8 mouse cellular contexts compared by ENCODE assay signal in the genomic region with DNA sequence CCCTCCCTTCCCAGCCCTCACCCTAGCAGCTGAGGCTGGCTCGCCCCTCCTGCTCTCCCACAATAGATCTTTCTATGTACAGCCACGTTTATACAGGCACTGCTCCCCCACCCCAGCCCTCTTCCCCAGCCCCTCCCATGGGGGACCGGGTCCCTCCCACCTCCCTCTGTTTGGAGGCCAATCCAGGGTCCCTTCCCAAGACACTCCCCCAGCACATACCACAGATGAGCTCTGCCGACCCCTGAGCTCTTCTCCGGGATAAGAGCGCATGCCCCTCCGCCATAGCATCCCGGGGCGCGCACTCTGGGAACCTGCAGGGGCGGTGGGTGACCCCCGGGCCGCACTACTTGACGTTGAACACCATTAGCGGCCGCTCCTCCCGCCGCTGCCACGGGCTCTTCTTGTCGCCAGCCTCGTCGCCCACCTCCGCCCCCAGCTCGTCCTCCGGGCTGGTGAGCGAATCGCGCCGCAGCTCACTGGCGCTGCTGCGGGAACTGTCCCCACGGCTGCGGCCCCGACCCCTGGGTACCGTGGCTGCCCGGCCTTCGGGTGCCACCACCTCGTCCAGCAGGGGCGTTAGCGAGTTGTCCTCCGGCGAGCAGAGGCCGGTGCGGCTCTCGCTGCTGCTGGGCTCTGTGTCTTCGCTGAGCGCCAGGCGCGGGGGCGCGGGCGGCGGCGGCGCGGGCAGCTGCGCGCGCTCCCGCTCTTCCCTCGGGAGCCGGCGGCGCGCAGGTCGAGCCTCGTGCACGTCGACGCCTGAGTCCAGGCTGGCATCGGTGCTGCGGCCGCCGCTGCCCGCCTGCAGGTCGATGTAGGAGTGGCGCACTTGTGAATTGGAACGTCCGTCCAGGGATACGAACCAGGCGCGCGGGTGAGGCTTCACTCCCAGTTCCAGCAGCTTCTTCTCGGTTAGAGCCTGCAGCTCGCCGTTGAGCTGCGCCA. TPM values are rescaled to one million over a fixed set of nuclear protein-coding genes. Genes with fewer than 3 reads are reported as not detected.
DNase-seq lines count a peak whose midpoint lies in the region; ATAC-seq and TF ChIP-seq lines count a peak whose summit lies in the region.

No protein-coding gene starts in this region.

- intact Hi-C loops in gastrocnemius, adult 2 months (cut with DNase I), result no loop called here

- peak overlapping the region; percentile 64 for H3K27ac ChIP-seq in gastrocnemius, adult 2 months
- H3K27ac ChIP-seq in intestine, embryonic 15.5 days, result peak overlapping the region; percentile 3; the same call in 1 of the 2 replicates
- no peak overlapping the region for H3K27ac ChIP-seq in limb, embryonic 11.5 days (replicated peaks; ENCODE audit: low read depth, low read length)
- peak overlapping the region; percentile 71 for H3K27ac ChIP-seq in midbrain, embryonic 10.5 days (replicated peaks)
- 0 out of 2 replicates have a peak overlapping the region, but pooled peaks have one; percentile 28 for H3K27ac ChIP-seq in stomach, embryonic 15.5 days

- H3K36me3 ChIP-seq in erythroblast, embryonic 14.5 days (ENCODE audit: control insufficient read depth), result peaks cover 20% of the 10 kb centered on the region
- H3K36me3 ChIP-seq in intestine, embryonic 15.5 days, result peaks cover 22% of the 10 kb centered on the region
- peaks cover 14% of the 10 kb centered on the region for H3K36me3 ChIP-seq in limb, embryonic 11.5 days (ENCODE audit: control insufficient read depth, insufficient read depth, low read length)
- peaks cover 83% of the 10 kb centered on the region for H3K36me3 ChIP-seq in midbrain, embryonic 10.5 days
- peaks cover 31% of the 10 kb centered on the region for H3K36me3 ChIP-seq in stomach, embryonic 15.5 days

- peak overlapping the region; percentile 51 for H3K9ac ChIP-seq in intestine, embryonic 15.5 days
- peak overlapping the region; percentile 49 for H3K9ac ChIP-seq in limb, embryonic 11.5 days (ENCODE audit: low read length)
- H3K9ac ChIP-seq in stomach, embryonic 15.5 days, result peak overlapping the region; percentile 24; the same call in 1 of the 2 replicates

- DNase-seq in cerebellum, postnatal 14 days, result peak; percentile 74 to 81
- peak; percentile 84 for DNase-seq in gastrocnemius, adult 2 months
- DNase-seq in limb, embryonic 11.5 days (ENCODE audit: low spot score), result peak; percentile 75
- DNase-seq in midbrain, embryonic 10.5 days (ENCODE audit: low spot score), result peak; percentile 78

- H3K27me3 ChIP-seq in erythroblast, embryonic 14.5 days (ENCODE audit: control insufficient read depth), result peaks cover 65% of the 10 kb centered on the region
- H3K27me3 ChIP-seq in intestine, embryonic 15.5 days (replicated peaks), result 0 out of 2 replicates have a peak, but pooled peaks cover 6% of the 10 kb centered on the region
- 0 out of 2 replicates have a peak, but pooled peaks cover 4% of the 10 kb centered on the region for H3K27me3 ChIP-seq in limb, embryonic 11.5 days (ENCODE audit: control insufficient read depth, insufficient read depth, low read length)
- peaks cover 61% of the 10 kb centered on the region for H3K27me3 ChIP-seq in midbrain, embryonic 10.5 days (ENCODE audit: low read depth, poor library complexity, severe bottlenecking)
- no peaks in the 10 kb centered on the region for H3K27me3 ChIP-seq in stomach, embryonic 15.5 days (replicated peaks)

- peak overlapping the region; percentile 96 for H3K4me2 ChIP-seq in intestine, embryonic 15.5 days (replicated peaks)
- H3K4me2 ChIP-seq in limb, embryonic 11.5 days (ENCODE audit: low read depth, severe bottlenecking), result peak overlapping the region; percentile 82
- peak overlapping the region; percentile 93 for H3K4me2 ChIP-seq in stomach, embryonic 15.5 days

- H3K4me1 ChIP-seq in erythroblast, embryonic 14.5 days (ENCODE audit: control insufficient read depth), result peaks cover 22% of the 10 kb centered on the region
- H3K4me1 ChIP-seq in intestine, embryonic 15.5 days (replicated peaks), result peaks cover 17% of the 10 kb centered on the region
- peaks cover 11% of the 10 kb centered on the region for H3K4me1 ChIP-seq in limb, embryonic 11.5 days (ENCODE audit: control insufficient read depth, insufficient read depth, low read length)
- peaks cover 39% of the 10 kb centered on the region for H3K4me1 ChIP-seq in midbrain, embryonic 10.5 days
- H3K4me1 ChIP-seq in stomach, embryonic 15.5 days, result peaks cover 19% of the 10 kb centered on the region

- H3K9me3 ChIP-seq in erythroblast, embryonic 14.5 days (ENCODE audit: control insufficient read depth, low read length), result peaks cover 17% of the 10 kb centered on the region
- H3K9me3 ChIP-seq in intestine, embryonic 15.5 days, result no peaks in the 10 kb centered on the region
- no peaks in the 10 kb centered on the region for H3K9me3 ChIP-seq in limb, embryonic 11.5 days (ENCODE audit: control insufficient read depth, low read length)
- no peaks in the 10 kb centered on the region for H3K9me3 ChIP-seq in midbrain, embryonic 10.5 days (replicated peaks)
- no peaks in the 10 kb centered on the region for H3K9me3 ChIP-seq in stomach, embryonic 15.5 days

- 9% methylated on average over 87 of the region's 87 CpGs for WGBS in intestine, embryonic 15.5 days
- WGBS in limb, embryonic 11.5 days, result 2% methylated on average over 85 of the region's 87 CpGs
- 2% methylated on average over 87 of the region's 87 CpGs for WGBS in midbrain, embryonic 10.5 days
- 17% methylated on average over 87 of the region's 87 CpGs for WGBS in stomach, embryonic 15.5 days

- H3K4me3 ChIP-seq in erythroblast, embryonic 14.5 days (replicated peaks), result peak overlapping the region; percentile 45
- H3K4me3 ChIP-seq in gastrocnemius, adult 2 months, result peak overlapping the region; percentile 74
- peak overlapping the region; percentile 47 for H3K4me3 ChIP-seq in intestine, embryonic 15.5 days (replicated peaks)
- peak overlapping the region; percentile 32 for H3K4me3 ChIP-seq in limb, embryonic 11.5 days (ENCODE audit: low read depth, low read length)
- peak overlapping the region; percentile 57 for H3K4me3 ChIP-seq in midbrain, embryonic 10.5 days
- H3K4me3 ChIP-seq in stomach, embryonic 15.5 days (replicated peaks), result peak overlapping the region; percentile 43

- ATAC-seq in erythroblast, adult 5-6 weeks (replicated peaks; ENCODE audit: low FRiP score, poor library complexity, severe bottlenecking), result no peak
- ATAC-seq in intestine, embryonic 15.5 days, result peak; percentile 58
- ATAC-seq in limb, embryonic 11.5 days (ENCODE audit: insufficient number of reproducible peaks, low FRiP score, low TSS enrichment, low read depth), result no peak
- ATAC-seq in stomach, embryonic 15.5 days (ENCODE audit: insufficient read depth, low FRiP score, low read depth), result peak; percentile 40; the same call in 1 of the 2 replicates

- peak; percentile 59 for TF ChIP-seq CTCF in gastrocnemius, adult 2 months (IDR thresholded peaks at IDR 0.05)

RNA-seq across cellular contexts. Expression of a gene that starts 7.3 kb away (rescaled TPM):
- 1.8 and 2.6 TPM in 2 replicates for polyA plus RNA-seq in erythroblast, embryonic 14.5 days (2012)
- total RNA-seq in erythroblast, adult 5-6 weeks (2015; ENCODE audit: low replicate concordance), result 85.7 and 90.1 TPM in 2 replicates
- total RNA-seq in erythroblast, adult 5-6 weeks (2017; ENCODE audit: low replicate concordance), result 26.3 and 56.1 TPM in 2 replicates
- total RNA-seq in gastrocnemius, adult 2 months (2021), result 10 to 100 TPM; 12.6 to 32.3 TPM
- polyA plus RNA-seq in intestine, embryonic 15.5 days (2015; fragmentation: Nextera tagmentation; extraction: Ambion mirVana), result 156 and 171 TPM in 2 replicates
- 58.8 and 60.5 TPM in 2 replicates for polyA plus RNA-seq in limb, embryonic 11.5 days (2014; fragmentation: Nextera tagmentation; extraction: Ambion mirVana)
- polyA plus RNA-seq in midbrain, embryonic 10.5 days (2016; fragmentation: Nextera tagmentation; extraction: Ambion mirVana), result 63.5 and 77.1 TPM in 2 replicates
- 155 and 161 TPM in 2 replicates for polyA plus RNA-seq in stomach, embryonic 15.5 days (2015; fragmentation: Nextera tagmentation; extraction: Ambion mirVana)

RNA-seq across cellular contexts. Expression of a gene that starts 10.1 kb away (rescaled TPM):
- 0.01 and 0.02 TPM in 2 replicates for polyA plus RNA-seq in erythroblast, embryonic 14.5 days (2012)
- total RNA-seq in erythroblast, adult 5-6 weeks (2015; ENCODE audit: low replicate concordance), result not detected in 2 replicates
- total RNA-seq in erythroblast, adult 5-6 weeks (2017; ENCODE audit: low replicate concordance), result not detected in 2 replicates
- 1 to 10 TPM in 1 of 2 experiments, under 1 TPM in 1; 0.66 to 1.1 TPM for total RNA-seq in gastrocnemius, adult 2 months (2021)
- polyA plus RNA-seq in intestine, embryonic 15.5 days (2015; fragmentation: Nextera tagmentation; extraction: Ambion mirVana), result 3.2 and 3.5 TPM in 2 replicates
- 5.5 and 7.9 TPM in 2 replicates for polyA plus RNA-seq in limb, embryonic 11.5 days (2014; fragmentation: Nextera tagmentation; extraction: Ambion mirVana)
- 3.0 and 4.0 TPM in 2 replicates for polyA plus RNA-seq in midbrain, embryonic 10.5 days (2016; fragmentation: Nextera tagmentation; extraction: Ambion mirVana)
- 5.5 and 6.1 TPM in 2 replicates for polyA plus RNA-seq in stomach, embryonic 15.5 days (2015; fragmentation: Nextera tagmentation; extraction: Ambion mirVana)

RNA-seq across cellular contexts. Expression of a gene that starts 29.6 kb away (rescaled TPM):
- 579 and 725 TPM in 2 replicates for polyA plus RNA-seq in erythroblast, embryonic 14.5 days (2012)
- total RNA-seq in erythroblast, adult 5-6 weeks (2015; ENCODE audit: low replicate concordance), result 461 and 462 TPM in 2 replicates
- 236 and 290 TPM in 2 replicates for total RNA-seq in erythroblast, adult 5-6 weeks (2017; ENCODE audit: low replicate concordance)
- total RNA-seq in gastrocnemius, adult 2 months (2021), result 10 to 100 TPM; 51.4 to 76.4 TPM
- 305 and 329 TPM in 2 replicates for polyA plus RNA-seq in intestine, embryonic 15.5 days (2015; fragmentation: Nextera tagmentation; extraction: Ambion mirVana)
- 166 and 180 TPM in 2 replicates for polyA plus RNA-seq in limb, embryonic 11.5 days (2014; fragmentation: Nextera tagmentation; extraction: Ambion mirVana)
- 234 and 249 TPM in 2 replicates for polyA plus RNA-seq in midbrain, embryonic 10.5 days (2016; fragmentation: Nextera tagmentation; extraction: Ambion mirVana)
- polyA plus RNA-seq in stomach, embryonic 15.5 days (2015; fragmentation: Nextera tagmentation; extraction: Ambion mirVana), result 256 and 259 TPM in 2 replicates

RNA-seq across cellular contexts. Expression of a gene that starts 32.5 kb away (rescaled TPM):
- polyA plus RNA-seq in erythroblast, embryonic 14.5 days (2012), result 1.7 and 2.4 TPM in 2 replicates
- 23.6 and 57.1 TPM in 2 replicates for total RNA-seq in erythroblast, adult 5-6 weeks (2015; ENCODE audit: low replicate concordance)
- total RNA-seq in erythroblast, adult 5-6 weeks (2017; ENCODE audit: low replicate concordance), result 73.1 and 99.5 TPM in 2 replicates
- total RNA-seq in gastrocnemius, adult 2 months (2021), result 1 to 10 TPM in 1 of 2 experiments, under 1 TPM in 1; 0.51 to 2.7 TPM
- polyA plus RNA-seq in intestine, embryonic 15.5 days (2015; fragmentation: Nextera tagmentation; extraction: Ambion mirVana), result 3.3 and 5.1 TPM in 2 replicates
- polyA plus RNA-seq in limb, embryonic 11.5 days (2014; fragmentation: Nextera tagmentation; extraction: Ambion mirVana), result 3.4 and 4.4 TPM in 2 replicates
- polyA plus RNA-seq in midbrain, embryonic 10.5 days (2016; fragmentation: Nextera tagmentation; extraction: Ambion mirVana), result 5.8 and 6.9 TPM in 2 replicates
- polyA plus RNA-seq in stomach, embryonic 15.5 days (2015; fragmentation: Nextera tagmentation; extraction: Ambion mirVana), result 7.3 and 7.8 TPM in 2 replicates

RNA-seq across cellular contexts. Expression of a gene that starts 44.2 kb away (rescaled TPM):
- 1.8 and 2.1 TPM in 2 replicates for polyA plus RNA-seq in erythroblast, embryonic 14.5 days (2012)
- total RNA-seq in erythroblast, adult 5-6 weeks (2015; ENCODE audit: low replicate concordance), result 3.1 TPM in 1 of 2 replicates, not detected in the other
- 2.7 and 7.5 TPM in 2 replicates for total RNA-seq in erythroblast, adult 5-6 weeks (2017; ENCODE audit: low replicate concordance)
- total RNA-seq in gastrocnemius, adult 2 months (2021), result not detected
- 8.7 and 10.8 TPM in 2 replicates for polyA plus RNA-seq in intestine, embryonic 15.5 days (2015; fragmentation: Nextera tagmentation; extraction: Ambion mirVana)
- 0.57 and 1.0 TPM in 2 replicates for polyA plus RNA-seq in limb, embryonic 11.5 days (2014; fragmentation: Nextera tagmentation; extraction: Ambion mirVana)
- polyA plus RNA-seq in midbrain, embryonic 10.5 days (2016; fragmentation: Nextera tagmentation; extraction: Ambion mirVana), result 21.5 and 40.7 TPM in 2 replicates
- 8.8 and 9.2 TPM in 2 replicates for polyA plus RNA-seq in stomach, embryonic 15.5 days (2015; fragmentation: Nextera tagmentation; extraction: Ambion mirVana)

Comparison
In these comparisons a context has a peak if more than half of its experiments do, and no peak if none do; other contexts are left out.
1. ATAC-seq: peak in intestine, embryonic 15.5 days (single experiment) and stomach, embryonic 15.5 days (single experiment); none in erythroblast, adult 5-6 weeks (single experiment) and limb, embryonic 11.5 days (single experiment).
2. RNA of a gene that starts 7.3 kb away (polyA plus RNA-seq): 156 to 171 TPM in intestine, embryonic 15.5 days, 155 to 161 TPM in stomach, embryonic 15.5 days, 63.5 to 77.1 TPM in midbrain, embryonic 10.5 days and 58.8 to 60.5 TPM in limb, embryonic 11.5 days; 1.8 to 2.6 TPM in erythroblast, embryonic 14.5 days; every median in the first group is over 10 times any median in the second.
3. Peak in every context shown above with its lines, with median percentiles within 50 percentile points of each other: H3K4me3 ChIP-seq, DNase-seq, H3K4me2 ChIP-seq and H3K9ac ChIP-seq.